Mouse (Mus musculus) limb, embryonic 12.5 days (tissue): ENCODE measurements around the gene Robo1. TPM values are rescaled to one million over a fixed set of nuclear protein-coding genes. Genes with fewer than 3 reads are reported as not detected.

ENCODE experiments used
- ATAC-seq: fragments of 200-750 bp; cut with Nextera tagmentation; 2 replicates; pipeline ENCODE4 v1.8.0; 2017; ENCODE audit warnings: low read depth, moderate TSS enrichment; ENCODE audit not compliant: insufficient number of reproducible peaks, insufficient read depth, low FRiP score, low TSS enrichment
- H3K27ac ChIP-seq: fragments of 300-500 bp; sonication (generic); 2 replicates; pipeline ENCODE4 v1.5.1; 2016; ENCODE audit warnings: mild to moderate bottlenecking, moderate library complexity
- H3K27me3 ChIP-seq: fragments of 300-500 bp; sonication (generic); 2 replicates; pipeline ENCODE4 v1.6.1; 2016; ENCODE audit warnings: mild to moderate bottlenecking, moderate library complexity
- H3K36me3 ChIP-seq: fragments of 300-500 bp; sonication (generic); 2 replicates; pipeline ENCODE4 v1.6.1; 2016; ENCODE audit warnings: mild to moderate bottlenecking, moderate library complexity
- H3K4me1 ChIP-seq: fragments of 300-500 bp; sonication (generic); replicated peaks from 2 replicates; pipeline ENCODE4 v1.6.1; 2016
- H3K4me2 ChIP-seq: fragments of 300-500 bp; sonication (generic); 2 replicates; pipeline ENCODE4 v1.6.1; 2016; ENCODE audit warnings: mild to moderate bottlenecking, moderate library complexity
- H3K4me3 ChIP-seq: fragments of 300-500 bp; sonication (generic); replicated peaks from 2 replicates; pipeline ENCODE4 v1.5.1; 2016; ENCODE audit warnings: mild to moderate bottlenecking
- H3K9ac ChIP-seq: fragments of 300-500 bp; sonication (generic); replicated peaks from 2 replicates; pipeline ENCODE4 v1.6.1; 2016; ENCODE audit warnings: mild to moderate bottlenecking, moderate library complexity
- H3K9me3 ChIP-seq: fragments of 300-500 bp; sonication (generic); 2 replicates; pipeline ENCODE4 v1.6.1; 2016; ENCODE audit warnings: mild to moderate bottlenecking, moderate library complexity
- whole genome bisulfite sequencing: fragments of 180-500 bp; shearing (Covaris S2); methylation state at CpG from one replicate; pipeline ENCODE4 v1.1.7; 2016; 5-methylcytosine and 5-hydroxymethylcytosine counted together
- polyA plus RNA-seq: library from polyadenylated mRNA; unstranded; fragments of >200 nt; fragmentation: Nextera tagmentation; extraction: Ambion mirVana; gene quantifications from 2 replicates; pipeline ENCODE4 v1.2.1, GENCODE M21; 2016

The Robo1 gene
- polyA plus RNA-seq, 1 experiment from 2014 or later, result 61.6 TPM

DNA sequence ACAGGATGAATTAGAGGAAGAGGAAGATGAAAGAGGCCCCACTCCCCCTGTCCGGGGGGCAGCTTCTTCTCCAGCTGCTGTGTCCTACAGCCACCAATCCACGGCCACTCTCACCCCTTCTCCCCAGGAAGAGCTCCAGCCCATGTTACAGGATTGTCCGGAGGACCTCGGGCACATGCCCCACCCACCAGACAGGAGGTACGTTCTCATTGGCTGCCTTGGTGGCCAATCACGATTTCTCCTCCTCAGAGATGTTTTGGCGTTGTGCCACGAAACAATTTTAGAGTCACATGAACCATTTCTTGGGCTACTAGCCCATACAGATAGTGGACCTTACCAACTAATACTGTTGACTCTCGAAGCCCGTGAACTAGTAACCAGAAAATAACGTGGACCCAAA lies 704.8 kb downstream of the Robo1 start:
- Histone ChIP-seq H3K27me3 (no peaks in the 10 kb centered on the region), H3K9me3 (no peaks in the 10 kb centered on the region), H3K4me3 (no peak overlapping the region), H3K9ac (no peak overlapping the region), H3K4me2 (no peak overlapping the region), H3K4me1 (peaks cover 39% of the 10 kb centered on the region), H3K27ac (no peak overlapping the region), H3K36me3 (peaks cover 30% of the 10 kb centered on the region)
- WGBS, result 90% methylated on average over 11 of the region's 11 CpGs
- no peak for ATAC-seq

DNA sequence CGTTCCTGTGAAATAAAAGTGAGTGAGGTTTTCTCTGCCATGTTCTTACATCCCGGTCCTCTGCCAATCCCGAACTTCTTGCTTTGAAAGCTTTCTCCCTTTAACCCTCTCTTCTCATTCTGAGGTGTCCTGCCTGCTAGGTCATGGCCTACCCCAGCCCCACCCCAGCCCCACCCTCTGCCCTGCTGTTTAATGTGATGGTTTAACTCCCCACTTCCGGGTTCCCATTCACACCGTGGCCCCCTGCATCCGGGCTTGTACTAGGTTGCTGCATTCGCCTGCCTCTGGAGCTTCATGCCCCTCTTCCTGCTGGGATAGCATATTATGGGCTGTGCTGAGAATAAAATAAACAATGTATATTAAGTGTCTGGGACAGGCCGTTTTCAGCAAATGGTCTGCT lies 706.4 kb downstream of the Robo1 start:
- H3K4me1 ChIP-seq, result peaks cover 32% of the 10 kb centered on the region

DNA sequence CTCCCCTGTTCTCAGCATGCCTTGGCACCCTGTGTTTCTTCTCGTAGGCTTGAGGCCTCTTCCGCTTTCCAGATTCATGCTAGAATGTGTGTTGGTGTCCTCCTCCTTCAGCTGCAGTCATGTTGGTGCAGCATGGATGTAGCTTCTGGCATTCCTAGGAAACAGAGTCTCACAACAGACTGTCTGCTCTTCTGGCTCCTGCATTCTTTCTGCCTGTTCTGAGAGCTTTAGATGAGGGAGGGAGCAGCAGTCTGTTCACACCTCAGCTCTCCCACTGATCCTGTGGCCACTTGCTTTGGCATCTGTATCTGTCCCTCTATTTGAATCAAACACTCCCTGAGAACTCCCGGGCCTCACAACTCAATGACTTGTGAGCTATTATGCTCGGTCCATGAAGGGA lies 707.9 kb downstream of the Robo1 start:
- H3K9me3 ChIP-seq, result no peaks in the 10 kb centered on the region
- no peak overlapping the region for H3K4me2 ChIP-seq
- no peak overlapping the region for H3K9ac ChIP-seq
- no peaks in the 10 kb centered on the region for H3K27me3 ChIP-seq
- 59% methylated on average over 4 of the region's 4 CpGs for WGBS
- H3K36me3 ChIP-seq, result peaks cover 24% of the 10 kb centered on the region
- no peak for ATAC-seq
- H3K4me1 ChIP-seq, result peaks cover 25% of the 10 kb centered on the region
- peak overlapping the region; percentile 56; the same call in 1 of the 2 replicates for H3K27ac ChIP-seq
- H3K4me3 ChIP-seq, result no peak overlapping the region

More for the DNA sequence above, 706.4 kb downstream of the Robo1 start:
- no peaks in the 10 kb centered on the region for H3K27me3 ChIP-seq
- no peak overlapping the region for H3K4me2 ChIP-seq
- H3K36me3 ChIP-seq, result peaks cover 28% of the 10 kb centered on the region
- no peak overlapping the region for H3K27ac ChIP-seq
- H3K9ac ChIP-seq, result no peak overlapping the region
- no peak for ATAC-seq
- WGBS, result 38% methylated on average over 8 of the region's 8 CpGs
- H3K4me3 ChIP-seq, result no peak overlapping the region
- H3K9me3 ChIP-seq, result no peaks in the 10 kb centered on the region

DNA sequence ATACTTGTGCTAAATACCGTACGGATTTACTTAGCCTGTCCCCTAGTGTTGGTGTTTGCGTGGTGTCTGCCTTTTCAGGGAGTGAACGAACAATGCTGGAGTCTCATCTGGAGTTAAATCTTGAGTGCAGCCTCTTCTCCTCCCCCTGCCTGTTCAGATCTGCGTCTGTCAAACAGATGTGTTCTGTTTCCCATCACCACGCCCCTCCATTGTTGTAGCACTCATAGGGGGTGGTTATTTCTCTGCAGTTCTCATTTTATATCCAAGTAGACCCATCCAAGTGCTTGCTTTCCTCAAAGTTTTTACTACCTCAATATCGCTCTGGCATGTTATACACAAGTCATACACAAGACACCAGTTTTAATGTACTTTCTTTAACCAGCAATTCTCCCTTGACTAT lies 708.7 kb downstream of the Robo1 start:
- no peak overlapping the region for H3K4me3 ChIP-seq
- H3K9me3 ChIP-seq, result no peaks in the 10 kb centered on the region
- peaks cover 18% of the 10 kb centered on the region for H3K4me1 ChIP-seq
- no peaks in the 10 kb centered on the region for H3K27me3 ChIP-seq
- peaks cover 24% of the 10 kb centered on the region for H3K36me3 ChIP-seq
- H3K27ac ChIP-seq, result peak overlapping the region; percentile 30
- WGBS, result 42% methylated on average over 7 of the region's 7 CpGs
- no peak overlapping the region for H3K9ac ChIP-seq
- H3K4me2 ChIP-seq, result no peak overlapping the region
- peak; percentile 63; the same call in 1 of the 2 replicates for ATAC-seq

DNA sequence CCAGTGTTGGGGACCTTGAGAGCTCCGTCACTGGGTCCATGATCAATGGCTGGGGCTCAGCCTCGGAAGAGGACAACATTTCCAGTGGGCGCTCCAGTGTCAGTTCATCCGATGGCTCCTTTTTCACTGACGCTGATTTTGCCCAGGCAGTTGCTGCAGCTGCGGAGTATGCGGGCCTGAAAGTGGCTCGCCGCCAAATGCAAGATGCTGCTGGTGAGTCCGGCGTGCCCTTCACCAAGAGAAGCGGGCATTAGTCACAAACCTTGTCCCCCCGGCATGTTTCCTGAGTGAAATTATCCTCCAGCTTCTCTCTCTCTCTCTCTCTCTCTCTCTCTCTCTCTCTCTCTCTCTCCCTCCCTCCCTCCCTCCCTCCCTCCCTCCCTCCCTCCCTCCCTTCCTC lies 716.2 kb downstream of the Robo1 start:
- H3K4me1 ChIP-seq, result peaks cover 11% of the 10 kb centered on the region; the same call in 1 of the 2 replicates
- H3K27ac ChIP-seq, result no peak overlapping the region
- peaks cover 30% of the 10 kb centered on the region for H3K36me3 ChIP-seq
- H3K4me2 ChIP-seq, result no peak overlapping the region
- H3K4me3 ChIP-seq, result no peak overlapping the region
- H3K9me3 ChIP-seq, result no peaks in the 10 kb centered on the region
- H3K9ac ChIP-seq, result no peak overlapping the region
- ATAC-seq, result no peak
- H3K27me3 ChIP-seq, result no peaks in the 10 kb centered on the region
- 92% methylated on average over 13 of the region's 13 CpGs for WGBS

GRCm38 (mm10) chr16:73027692-73028091 lies 719.6 kb downstream of the Robo1 start:
- H3K4me2 ChIP-seq, result no peak overlapping the region
- WGBS, result 71% methylated on average over 14 of the region's 14 CpGs
- H3K27ac ChIP-seq, result no peak overlapping the region
- H3K9ac ChIP-seq, result no peak overlapping the region
- no peaks in the 10 kb centered on the region for H3K9me3 ChIP-seq
- no peaks in the 10 kb centered on the region for H3K27me3 ChIP-seq
- H3K36me3 ChIP-seq, result peaks cover 30% of the 10 kb centered on the region
- H3K4me3 ChIP-seq, result no peak overlapping the region
- H3K4me1 ChIP-seq, result peaks cover 11% of the 10 kb centered on the region; the same call in 1 of the 2 replicates
- ATAC-seq, result no peak

DNA sequence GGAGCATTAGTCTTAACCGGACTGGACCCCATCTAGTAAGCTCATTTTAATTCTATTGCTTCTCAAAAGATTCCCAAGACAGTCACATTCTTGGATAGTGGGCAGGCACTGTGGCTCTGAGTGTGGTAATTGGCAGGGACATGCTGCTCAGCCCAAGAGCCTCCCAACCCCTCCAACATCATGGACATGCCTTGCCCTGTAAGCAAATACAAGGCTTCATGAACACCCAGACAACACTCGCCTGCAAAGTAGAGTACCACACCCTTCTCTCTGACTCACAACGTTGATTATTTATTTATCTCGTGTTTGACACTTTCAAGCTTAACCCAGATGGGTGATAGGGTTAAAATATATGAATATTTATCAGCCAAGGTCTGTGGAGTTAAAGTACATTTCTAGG lies 722.9 kb downstream of the Robo1 start:
- no peak overlapping the region for H3K27ac ChIP-seq
- no peaks in the 10 kb centered on the region for H3K9me3 ChIP-seq
- no peak for ATAC-seq
- WGBS, result 83% methylated on average over 4 of the region's 4 CpGs
- peaks cover 11% of the 10 kb centered on the region; the same call in 1 of the 2 replicates for H3K4me1 ChIP-seq
- H3K4me3 ChIP-seq, result no peak overlapping the region
- H3K4me2 ChIP-seq, result no peak overlapping the region
- no peak overlapping the region for H3K9ac ChIP-seq
- no peaks in the 10 kb centered on the region for H3K27me3 ChIP-seq
- peaks cover 19% of the 10 kb centered on the region for H3K36me3 ChIP-seq

DNA sequence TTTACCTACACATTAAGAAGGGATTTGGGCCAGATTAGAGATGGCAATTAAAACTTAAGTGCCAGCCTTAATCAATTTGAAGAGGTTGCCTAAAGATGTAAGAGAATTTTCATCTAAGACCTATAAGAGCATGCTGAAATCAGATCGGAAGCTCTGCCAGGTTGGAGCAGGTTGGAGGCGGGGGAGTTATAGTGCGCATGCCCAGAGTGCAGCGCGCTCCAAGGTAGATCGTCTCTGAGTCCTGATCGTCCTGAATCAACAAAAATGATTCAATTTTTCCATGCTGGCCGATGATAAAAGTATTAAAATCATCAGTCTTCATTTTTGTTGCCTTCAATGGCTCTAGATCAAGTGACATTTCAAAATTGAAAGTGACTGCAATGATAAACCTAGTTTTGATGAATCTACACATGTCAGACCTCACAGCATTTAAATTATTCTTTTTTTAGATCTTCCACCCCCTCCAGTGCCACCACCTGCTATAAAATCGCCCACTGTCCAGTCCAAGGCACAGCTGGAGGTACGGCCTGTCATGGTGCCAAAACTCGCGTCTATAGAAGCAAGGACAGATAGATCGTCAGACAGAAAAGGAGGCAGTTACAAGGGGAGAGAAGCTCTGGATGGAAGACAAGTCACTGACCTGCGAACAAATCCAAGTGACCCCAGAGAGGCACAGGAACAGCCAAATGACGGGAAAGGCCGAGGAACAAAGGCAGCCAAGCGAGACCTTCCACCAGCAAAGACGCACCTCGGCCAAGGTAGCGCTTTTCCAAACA lies 727.3 kb downstream of the Robo1 start:
- Histone ChIP-seq H3K9me3 (peaks cover 2% of the 10 kb centered on the region; the same call in 1 of the 2 replicates), H3K9ac (no peak overlapping the region), H3K27me3 (no peaks in the 10 kb centered on the region), H3K4me2 (no peak overlapping the region), H3K36me3 (peaks cover 52% of the 10 kb centered on the region), H3K4me3 (no peak overlapping the region), H3K27ac (no peak overlapping the region), H3K4me1 (no peaks in the 10 kb centered on the region)
- WGBS, result 94% methylated on average over 20 of the region's 20 CpGs
- ATAC-seq, result no peak

- WGBS, result 71% methylated on average over 7 of the region's 7 CpGs
- peaks cover 76% of the 10 kb centered on the region for H3K36me3 ChIP-seq
- no peak for ATAC-seq
- no peak overlapping the region for H3K4me2 ChIP-seq
- H3K9ac ChIP-seq, result no peak overlapping the region
- no peaks in the 10 kb centered on the region for H3K4me1 ChIP-seq
- H3K27me3 ChIP-seq, result no peaks in the 10 kb centered on the region
- no peak overlapping the region for H3K27ac ChIP-seq
- peaks cover 18% of the 10 kb centered on the region for H3K9me3 ChIP-seq
- H3K4me3 ChIP-seq, result no peak overlapping the region
These were observed 730.4 kb downstream of the Robo1 start for GRCm38 (mm10) chr16:73038552-73038951.

DNA sequence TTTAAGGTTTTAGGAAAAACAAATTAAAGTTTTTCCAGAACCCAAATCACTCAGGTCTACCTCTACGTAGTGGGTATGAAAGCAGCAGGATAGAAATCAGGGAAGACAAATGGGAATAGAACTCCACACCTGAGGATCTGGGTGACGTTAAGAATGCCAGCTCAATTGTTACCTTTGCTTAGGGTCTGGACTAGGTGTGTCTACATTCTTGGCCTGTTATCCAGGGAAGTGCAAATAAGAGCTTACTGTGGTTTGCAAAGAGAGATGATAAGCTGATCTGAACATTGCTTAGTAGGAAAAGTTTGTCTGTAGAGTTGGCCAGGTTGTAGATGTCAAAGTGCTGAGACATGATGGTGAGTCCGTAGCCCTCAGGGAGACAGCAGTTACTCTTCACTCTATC lies 754.4 kb downstream of the Robo1 start:
- no peak overlapping the region for H3K27ac ChIP-seq
- no peak overlapping the region for H3K4me3 ChIP-seq
- no peaks in the 10 kb centered on the region for H3K4me1 ChIP-seq
- no peaks in the 10 kb centered on the region for H3K36me3 ChIP-seq
- 92% methylated on average over 3 of the region's 3 CpGs for WGBS
- no peak for ATAC-seq
- H3K4me2 ChIP-seq, result no peak overlapping the region
- no peaks in the 10 kb centered on the region for H3K27me3 ChIP-seq
- no peaks in the 10 kb centered on the region for H3K9me3 ChIP-seq
- H3K9ac ChIP-seq, result no peak overlapping the region

DNA sequence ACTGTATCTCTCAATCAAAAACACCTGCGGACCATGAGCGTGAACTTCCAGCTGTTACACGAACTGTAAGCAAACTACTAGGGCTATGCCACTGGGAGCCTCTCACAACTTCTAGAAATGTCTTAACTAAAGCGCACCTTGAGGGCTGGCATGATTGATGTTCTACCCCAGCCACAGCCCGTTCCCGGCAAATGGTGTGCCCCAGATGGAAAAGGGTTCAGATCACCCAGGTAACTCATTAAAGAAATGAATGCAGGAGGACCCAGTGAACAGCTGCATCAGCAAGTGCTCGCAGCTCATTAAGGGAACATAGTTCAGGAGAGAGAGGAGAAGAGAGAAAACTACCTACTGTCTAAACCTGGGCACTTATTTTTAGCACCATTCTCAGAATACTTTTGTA lies 759.7 kb downstream of the Robo1 start:
- Histone ChIP-seq H3K27ac (no peak overlapping the region), H3K9ac (no peak overlapping the region), H3K9me3 (no peaks in the 10 kb centered on the region), H3K36me3 (no peaks in the 10 kb centered on the region), H3K4me1 (no peaks in the 10 kb centered on the region), H3K4me2 (no peak overlapping the region), H3K4me3 (no peak overlapping the region), H3K27me3 (no peaks in the 10 kb centered on the region)
- ATAC-seq, result no peak
- WGBS, result 47% methylated on average over 7 of the region's 7 CpGs

DNA sequence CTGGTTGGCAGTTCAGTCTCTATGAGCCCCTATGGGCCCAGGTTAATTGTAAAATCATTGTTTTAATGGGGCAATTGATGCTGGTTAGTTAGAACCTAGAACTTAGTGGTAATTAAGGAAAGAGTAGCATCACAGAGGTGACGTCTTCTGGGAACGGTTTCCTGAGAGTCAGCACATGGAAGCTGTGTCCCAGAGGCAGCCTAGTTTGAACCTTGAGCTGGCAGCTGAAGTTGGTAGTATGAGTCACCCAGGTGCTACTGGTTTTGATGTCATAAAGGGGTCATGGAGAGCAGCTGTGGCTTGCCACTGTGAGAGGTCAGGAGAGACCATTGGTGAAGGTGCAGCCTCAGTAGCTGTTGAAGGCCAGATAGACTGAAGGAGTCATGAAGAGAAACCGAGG lies 763.9 kb downstream of the Robo1 start:
- 93% methylated on average over 3 of the region's 3 CpGs for WGBS
- Histone ChIP-seq H3K27ac (no peak overlapping the region), H3K4me2 (no peak overlapping the region), H3K36me3 (no peaks in the 10 kb centered on the region), H3K27me3 (no peaks in the 10 kb centered on the region), H3K9me3 (no peaks in the 10 kb centered on the region), H3K4me3 (no peak overlapping the region), H3K9ac (no peak overlapping the region), H3K4me1 (no peaks in the 10 kb centered on the region)
- no peak for ATAC-seq
